Mouse (Mus musculus): ENCODE results near the gene Arid3c. TPM values are rescaled to one million over a fixed set of nuclear protein-coding genes. Genes with fewer than 3 reads are reported as not detected.

The Arid3c gene
- polyA plus RNA-seq, 1 experiment from 2014 or later: 1.6 TPM

GRCm38 (mm10) chr4:41760911-41761310 is 30.0 kb upstream of the Arid3c start:
- peak overlapping the region; percentile 37; the same call in 1 of the 2 replicates for H3K27ac ChIP-seq (replicated peaks)
- no peaks in the 10 kb centered on the region for H3K9me3 ChIP-seq (replicated peaks)

GRCm38 (mm10) chr4:41760288-41760721 is 29.4 kb upstream of the Arid3c start:
- no peaks in the 10 kb centered on the region for H3K27me3 ChIP-seq (replicated peaks)
- H3K4me3 ChIP-seq (replicated peaks): peak overlapping the region; percentile 34
- peak overlapping the region; percentile 68 for H3K27ac ChIP-seq (replicated peaks)
- 2% methylated on average over 15 of the region's 15 CpGs for WGBS
- ATAC-seq (ENCODE audit: low FRiP score): peak; percentile 48; the same call in 1 of the 2 replicates
- H3K4me1 ChIP-seq: peaks cover 43% of the 10 kb centered on the region
- H3K9ac ChIP-seq (replicated peaks): peak overlapping the region; percentile 14
- H3K36me3 ChIP-seq: peaks cover 7% of the 10 kb centered on the region; the same call in 1 of the 2 replicates
- no peaks in the 10 kb centered on the region for H3K9me3 ChIP-seq (replicated peaks)
- H3K4me2 ChIP-seq: peak overlapping the region; percentile 55

More at GRCm38 (mm10) chr4:41760911-41761310, 30.0 kb upstream of the Arid3c start:
- Histone ChIP-seq H3K4me3 (replicated peaks) (peak overlapping the region; percentile 34), H3K4me1 (peaks cover 43% of the 10 kb centered on the region), H3K9ac (replicated peaks) (peak overlapping the region; percentile 14; the same call in 1 of the 2 replicates), H3K36me3 (peaks cover 7% of the 10 kb centered on the region; the same call in 1 of the 2 replicates), H3K4me2 (peak overlapping the region; percentile 55), H3K27me3 (replicated peaks) (no peaks in the 10 kb centered on the region)
- no peak; the same call in 1 of the 2 replicates for ATAC-seq (ENCODE audit: low FRiP score)
- WGBS: 84% methylated on average over 4 of the region's 4 CpGs

- 48% methylated on average over 6 of the region's 6 CpGs for whole genome bisulfite sequencing
- no peaks in the 10 kb centered on the region for H3K9me3 ChIP-seq (replicated peaks)
- H3K27me3 ChIP-seq (replicated peaks): no peaks in the 10 kb centered on the region
- peak overlapping the region; percentile 68 for H3K27ac ChIP-seq (replicated peaks)
- H3K4me1 ChIP-seq: peaks cover 45% of the 10 kb centered on the region
- peak overlapping the region; percentile 55 for H3K4me2 ChIP-seq
- peak overlapping the region; percentile 34 for H3K4me3 ChIP-seq (replicated peaks)
- no peak for ATAC-seq (ENCODE audit: low FRiP score)
- peaks cover 7% of the 10 kb centered on the region; the same call in 1 of the 2 replicates for H3K36me3 ChIP-seq
- H3K9ac ChIP-seq (replicated peaks): peak overlapping the region; percentile 14; the same call in 1 of the 2 replicates
Observed at GRCm38 (mm10) chr4:41759656-41760287, 28.8 kb upstream of the Arid3c start.

GRCm38 (mm10) chr4:41759206-41759605 is 28.3 kb upstream of the Arid3c start:
- Histone ChIP-seq H3K27ac (replicated peaks) (no peak overlapping the region), H3K9me3 (replicated peaks) (no peaks in the 10 kb centered on the region), H3K4me2 (no peak overlapping the region), H3K4me1 (peaks cover 51% of the 10 kb centered on the region), H3K27me3 (replicated peaks) (no peaks in the 10 kb centered on the region), H3K36me3 (peaks cover 7% of the 10 kb centered on the region; the same call in 1 of the 2 replicates), H3K9ac (replicated peaks) (no peak overlapping the region), H3K4me3 (replicated peaks) (no peak overlapping the region)
- WGBS: 82% methylated on average over 9 of the region's 9 CpGs
- ATAC-seq (ENCODE audit: low FRiP score): no peak

GRCm38 (mm10) chr4:41758701-41759100 is 27.8 kb upstream of the Arid3c start:
- 95% methylated on average over 4 of the region's 4 CpGs for WGBS
- peaks cover 7% of the 10 kb centered on the region; the same call in 1 of the 2 replicates for H3K36me3 ChIP-seq
- H3K9me3 ChIP-seq (replicated peaks): no peaks in the 10 kb centered on the region

GRCm38 (mm10) chr4:41758021-41758420 is 27.1 kb upstream of the Arid3c start:
- Histone ChIP-seq H3K27me3 (replicated peaks) (no peaks in the 10 kb centered on the region), H3K9ac (replicated peaks) (no peak overlapping the region), H3K27ac (replicated peaks) (no peak overlapping the region), H3K4me1 (peaks cover 51% of the 10 kb centered on the region), H3K4me2 (no peak overlapping the region), H3K9me3 (replicated peaks) (no peaks in the 10 kb centered on the region), H3K4me3 (replicated peaks) (no peak overlapping the region), H3K36me3 (peaks cover 7% of the 10 kb centered on the region; the same call in 1 of the 2 replicates)
- ATAC-seq (ENCODE audit: low FRiP score): no peak
- 85% methylated on average over 11 of the region's 11 CpGs for WGBS

More at GRCm38 (mm10) chr4:41758701-41759100, 27.8 kb upstream of the Arid3c start:
- no peak overlapping the region for H3K27ac ChIP-seq (replicated peaks)
- H3K4me2 ChIP-seq: no peak overlapping the region
- H3K4me3 ChIP-seq (replicated peaks): no peak overlapping the region
- ATAC-seq (ENCODE audit: low FRiP score): no peak
- H3K27me3 ChIP-seq (replicated peaks): no peaks in the 10 kb centered on the region
- H3K9ac ChIP-seq (replicated peaks): no peak overlapping the region
- H3K4me1 ChIP-seq: peaks cover 51% of the 10 kb centered on the region

GRCm38 (mm10) chr4:41757321-41757720 is 26.4 kb upstream of the Arid3c start:
- Histone ChIP-seq H3K27ac (replicated peaks) (no peak overlapping the region), H3K9me3 (replicated peaks) (no peaks in the 10 kb centered on the region), H3K4me1 (peaks cover 45% of the 10 kb centered on the region), H3K36me3 (peaks cover 7% of the 10 kb centered on the region; the same call in 1 of the 2 replicates), H3K4me3 (replicated peaks) (no peak overlapping the region), H3K27me3 (replicated peaks) (no peaks in the 10 kb centered on the region), H3K9ac (replicated peaks) (no peak overlapping the region), H3K4me2 (no peak overlapping the region)
- ATAC-seq (ENCODE audit: low FRiP score): no peak
- 94% methylated on average over 13 of the region's 13 CpGs for WGBS

- WGBS: 79% methylated on average over 8 of the region's 8 CpGs
- no peak for ATAC-seq (ENCODE audit: low FRiP score)
- peak overlapping the region; percentile 78 for H3K4me3 ChIP-seq (replicated peaks)
- H3K27ac ChIP-seq (replicated peaks): peak overlapping the region; percentile 87; the same call in 1 of the 2 replicates
- peaks cover 37% of the 10 kb centered on the region for H3K4me1 ChIP-seq
- H3K4me2 ChIP-seq: peak overlapping the region; percentile 95
- H3K9ac ChIP-seq (replicated peaks): peak overlapping the region; percentile 84
- no peaks in the 10 kb centered on the region for H3K9me3 ChIP-seq (replicated peaks)
- H3K36me3 ChIP-seq: peaks cover 7% of the 10 kb centered on the region; the same call in 1 of the 2 replicates
- no peaks in the 10 kb centered on the region for H3K27me3 ChIP-seq (replicated peaks)
Observed at GRCm38 (mm10) chr4:41756440-41756839, 25.5 kb upstream of the Arid3c start.

GRCm38 (mm10) chr4:41755338-41756305 is 24.7 kb upstream of the Arid3c start, which contains the start of gene Sigmar1:
TSS of gene Sigmar1 (minus strand) at chr4:41756157.
- H3K4me1 ChIP-seq: peaks cover 29% of the 10 kb centered on the region
- peak within 1 kb of the TSS; percentile 95 for H3K4me2 ChIP-seq
- H3K9me3 ChIP-seq (replicated peaks): no peaks in the 10 kb centered on the region
- peak within 1 kb of the TSS; percentile 84 for H3K9ac ChIP-seq (replicated peaks)
- peaks cover 7% of the 10 kb centered on the region; the same call in 1 of the 2 replicates for H3K36me3 ChIP-seq
- H3K4me3 ChIP-seq (replicated peaks): peak within 1 kb of the TSS; percentile 78
- peak within 1 kb of the TSS; percentile 87 for H3K27ac ChIP-seq (replicated peaks)
- no peaks in the 10 kb centered on the region for H3K27me3 ChIP-seq (replicated peaks)
- WGBS: under 1% methylated on average over 57 of the region's 57 CpGs
- ATAC-seq (ENCODE audit: low FRiP score): peak; percentile 85

GRCm38 (mm10) chr4:41754797-41755337 is 23.9 kb upstream of the Arid3c start, which contains the start of gene Galt:
TSS of gene Galt (plus strand) at chr4:41755228.
- H3K27me3 ChIP-seq (replicated peaks): no peaks in the 10 kb centered on the region
- peaks cover 7% of the 10 kb centered on the region; the same call in 1 of the 2 replicates for H3K36me3 ChIP-seq
- peak; percentile 79 for ATAC-seq (ENCODE audit: low FRiP score)
- peak within 1 kb of the TSS; percentile 84 for H3K9ac ChIP-seq (replicated peaks)
- H3K27ac ChIP-seq (replicated peaks): peak within 1 kb of the TSS; percentile 87
- peaks cover 22% of the 10 kb centered on the region for H3K4me1 ChIP-seq
- H3K9me3 ChIP-seq (replicated peaks): no peaks in the 10 kb centered on the region
- 13% methylated on average over 14 of the region's 14 CpGs for WGBS
- peak within 1 kb of the TSS; percentile 78 for H3K4me3 ChIP-seq (replicated peaks)
- H3K4me2 ChIP-seq: peak within 1 kb of the TSS; percentile 95

GRCm38 (mm10) chr4:41745021-41745420 is 14.1 kb upstream of the Arid3c start:
- no peak for ATAC-seq (ENCODE audit: low FRiP score)
- Histone ChIP-seq H3K4me2 (no peak overlapping the region), H3K4me3 (replicated peaks) (no peak overlapping the region), H3K4me1 (peaks cover 11% of the 10 kb centered on the region), H3K36me3 (no peaks in the 10 kb centered on the region), H3K9me3 (replicated peaks) (no peaks in the 10 kb centered on the region), H3K9ac (replicated peaks) (no peak overlapping the region), H3K27me3 (replicated peaks) (peaks cover 3% of the 10 kb centered on the region; the same call in 1 of the 2 replicates), H3K27ac (replicated peaks) (no peak overlapping the region)
- 81% methylated on average over 1 of the region's 1 CpGs for whole genome bisulfite sequencing
